Mouse (Mus musculus) adrenal gland, adult (tissue): ENCODE data around the gene Gm49333.
A peak's percentile ranks its signal among the peaks of the same experiment; 100 is the strongest.
"Not testable (repeated sequence)": the region's sequence is repeated elsewhere in the genome, so short reads cannot be mapped to it uniquely, and the experiment has no call there.

Experiments
- DNase-seq, 2 experiments: peaks; one replicate each; pipeline ENCODE4 v3.0.0; 2022 to 2023; ENCODE audit warnings: low spot score in 1 of 2; ENCODE audit not compliant: inconsistent age in 2 of 2

Gene Gm49333

GRCm38 (mm10) chr16:20623211-20623610 lies 11.8 kb downstream of the Gm49333 start:
- DNase-seq: peak in 1 of 2 experiments; percentile 74

- DNase-seq: no peak
These were observed 17.5 kb downstream of the Gm49333 start for GRCm38 (mm10) chr16:20628871-20629391.

- peak; percentile 53 to 78 for DNase-seq
These were observed 18.6 kb downstream of the Gm49333 start, which contains the start of gene Ece2 for GRCm38 (mm10) chr16:20629731-20630634. Ece2 (plus strand) TSS chr16:20629828.

GRCm38 (mm10) chr16:20637410-20637809 lies 26.0 kb downstream of the Gm49333 start:
- no peak for DNase-seq

- no peak for DNase-seq
These were observed 27.0 kb downstream of the Gm49333 start for GRCm38 (mm10) chr16:20638367-20638766.

- DNase-seq: peak; percentile 75 to 91
These were observed 30.8 kb downstream of the Gm49333 start for GRCm38 (mm10) chr16:20642161-20642560.

- DNase-seq: peak; percentile 81 to 89
These were observed 32.5 kb downstream of the Gm49333 start for GRCm38 (mm10) chr16:20643911-20644310.

- peak; percentile 97 to 99 for DNase-seq
These were observed 39.9 kb downstream of the Gm49333 start, which contains the start of gene Psmd2 for GRCm38 (mm10) chr16:20651076-20651946. Psmd2 (plus strand) TSS chr16:20651652.

GRCm38 (mm10) chr16:20651947-20652310 lies 40.5 kb downstream of the Gm49333 start:
- DNase-seq: no peak

- no peak for DNase-seq
These were observed 41.9 kb downstream of the Gm49333 start for GRCm38 (mm10) chr16:20653315-20653714.

GRCm38 (mm10) chr16:20657661-20658060 lies 46.3 kb downstream of the Gm49333 start:
- no peak for DNase-seq

GRCm38 (mm10) chr16:20668013-20668412 lies 56.6 kb downstream of the Gm49333 start, which contains the start of gene Eif4g1:
Eif4g1 (plus strand) TSS chr16:20668313.
- not testable (repeated sequence) for DNase-seq

GRCm38 (mm10) chr16:20670291-20670690 lies 58.9 kb downstream of the Gm49333 start:
- DNase-seq: no peak

- peak; percentile 30 to 58 for DNase-seq
These were observed 60.5 kb downstream of the Gm49333 start for GRCm38 (mm10) chr16:20671886-20672285.

GRCm38 (mm10) chr16:20672500-20672902 lies 61.1 kb downstream of the Gm49333 start:
- DNase-seq: peak; percentile 99

- DNase-seq: peak in 1 of 2 experiments; percentile 79
These were observed 61.7 kb downstream of the Gm49333 start for GRCm38 (mm10) chr16:20672965-20673705.

GRCm38 (mm10) chr16:20673706-20674303 lies 62.4 kb downstream of the Gm49333 start:
- peak; percentile 62 to 84 for DNase-seq

GRCm38 (mm10) chr16:20675213-20675612 lies 63.8 kb downstream of the Gm49333 start:
- DNase-seq: no peak

GRCm38 (mm10) chr16:20676702-20677101 lies 65.3 kb downstream of the Gm49333 start:
- DNase-seq: no peak

GRCm38 (mm10) chr16:20677380-20677779 lies 66.0 kb downstream of the Gm49333 start:
- DNase-seq: no peak
